Mouse (Mus musculus) bone marrow, adult 2 months (tissue): ENCODE data around the gene Nlrp1a. TPM values are rescaled to one million over a fixed set of nuclear protein-coding genes. Genes with fewer than 3 reads are reported as not detected.

Experiments used
- H3K27ac ChIP-seq: fragments of 200-500 bp; 2 replicates; pipeline ENCODE4 v1.5.1; 2012; ENCODE audit warnings: low read depth, mild to moderate bottlenecking, control low read depth, inconsistent platforms, low read length; ENCODE audit not compliant: control insufficient read depth, poor library complexity, insufficient read depth
- H3K4me1 ChIP-seq: fragments of 200-500 bp; 2 replicates; pipeline ENCODE4 v1.6.1; 2011; ENCODE audit warnings: low read length; ENCODE audit not compliant: control insufficient read depth, insufficient read depth
- H3K4me3 ChIP-seq: fragments of 200-500 bp; replicated peaks from 2 replicates; pipeline ENCODE3; 2011; ENCODE audit warnings: mild to moderate bottlenecking, low read depth, low read length, control low read depth; ENCODE audit not compliant: control insufficient read depth
- CTCF ChIP-seq: fragments of 200-500 bp; IDR thresholded peaks from 2 replicates; pipeline ENCODE4 v1.5.1; 2011; ENCODE audit warnings: low read length, control low read depth; ENCODE audit not compliant: control insufficient read depth, insufficient read depth
- POLR2A ChIP-seq: fragments of 200-500 bp; IDR thresholded peaks from 2 replicates; pipeline ENCODE4 v1.6.1; 2011; ENCODE audit warnings: low read depth, mild to moderate bottlenecking, control low read depth, low read length, borderline replicate concordance; ENCODE audit not compliant: control insufficient read depth
- WGBS: fragments of 180-500 bp; shearing (Covaris S2); methylation state at CpG from one replicate; pipeline ENCODE4 v1.1.7; 2018; 5-methylcytosine and 5-hydroxymethylcytosine counted together
- polyA plus RNA-seq: library from polyadenylated mRNA; stranded (reverse); fragments of >200 nt; gene quantifications from 2 replicates; pipeline ENCODE4 v1.2.4, GENCODE M21; 2011; ENCODE audit warnings: low replicate concordance; ENCODE audit not compliant: missing spikeins, insufficient read depth, insufficient read length

The Nlrp1a gene
- 0.41 and 1.1 TPM in 2 replicates for polyA plus RNA-seq

GRCm38 (mm10) chr11:71144661-71145060 lies at the start of gene Nlrp1a:
Gene Nlrp1a, minus strand, starts transcription at chr11:71144704.
- Histone ChIP-seq H3K27ac (peak within 1 kb of the TSS; percentile 87), H3K4me1 (no peaks in the 10 kb centered on the region; the same call in 1 of the 2 replicates), H3K4me3 (peak within 1 kb of the TSS; percentile 32)
- 14% methylated on average over 3 of the region's 3 CpGs for WGBS
- TF ChIP-seq CTCF (no peak), POLR2A (no peak)

- no peaks in the 10 kb centered on the region; the same call in 1 of the 2 replicates for H3K4me1 ChIP-seq
- no peak overlapping the region for H3K4me3 ChIP-seq
- no peak overlapping the region for H3K27ac ChIP-seq
- TF ChIP-seq POLR2A: no peak
- no peak for TF ChIP-seq CTCF
- 74% methylated on average over 1 of the region's 1 CpGs for WGBS
Measured at GRCm38 (mm10) chr11:71169633-71170032, 25.1 kb upstream of the Nlrp1a start.

DNA sequence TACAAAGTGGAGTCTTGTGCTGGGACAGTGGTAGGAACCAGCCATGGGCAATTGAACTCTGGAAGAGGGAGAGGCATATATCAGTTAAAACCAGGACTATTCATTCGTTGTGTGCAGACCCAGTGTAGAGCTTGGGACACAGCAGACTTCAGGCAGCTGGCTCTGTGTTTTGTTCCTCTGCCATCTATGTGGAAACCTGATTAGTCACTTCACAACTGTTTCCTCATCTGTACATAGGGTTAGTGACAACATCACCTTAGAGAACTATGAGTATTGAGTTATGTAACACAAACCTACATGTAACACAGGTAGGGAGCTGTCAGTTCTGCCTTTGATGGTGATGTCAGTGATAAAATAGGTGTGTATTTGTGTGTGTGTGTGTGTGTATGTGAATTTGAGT lies 19.6 kb upstream of the Nlrp1a start:
- TF ChIP-seq CTCF: no peak
- TF ChIP-seq POLR2A: no peak
- peak overlapping the region; percentile 78; the same call in 1 of the 2 replicates for H3K27ac ChIP-seq
- H3K4me1 ChIP-seq: peaks cover 2% of the 10 kb centered on the region
- WGBS: 25% methylated on average over 1 of the region's 1 CpGs
- H3K4me3 ChIP-seq: no peak overlapping the region

GRCm38 (mm10) chr11:71159439-71160136 lies 15.1 kb upstream of the Nlrp1a start:
- no peak for TF ChIP-seq POLR2A
- TF ChIP-seq CTCF: no peak
- H3K27ac ChIP-seq: no peak overlapping the region
- 15% methylated on average over 3 of the region's 3 CpGs for WGBS
- H3K4me3 ChIP-seq: no peak overlapping the region
- peaks cover 2% of the 10 kb centered on the region for H3K4me1 ChIP-seq

- no peak overlapping the region for H3K4me3 ChIP-seq
- no peaks in the 10 kb centered on the region for H3K4me1 ChIP-seq
- WGBS: 75% methylated on average over 1 of the region's 1 CpGs
- H3K27ac ChIP-seq: no peak overlapping the region
- TF ChIP-seq POLR2A: no peak
- TF ChIP-seq CTCF: no peak
Measured at GRCm38 (mm10) chr11:71155272-71155671, 10.8 kb upstream of the Nlrp1a start.

DNA sequence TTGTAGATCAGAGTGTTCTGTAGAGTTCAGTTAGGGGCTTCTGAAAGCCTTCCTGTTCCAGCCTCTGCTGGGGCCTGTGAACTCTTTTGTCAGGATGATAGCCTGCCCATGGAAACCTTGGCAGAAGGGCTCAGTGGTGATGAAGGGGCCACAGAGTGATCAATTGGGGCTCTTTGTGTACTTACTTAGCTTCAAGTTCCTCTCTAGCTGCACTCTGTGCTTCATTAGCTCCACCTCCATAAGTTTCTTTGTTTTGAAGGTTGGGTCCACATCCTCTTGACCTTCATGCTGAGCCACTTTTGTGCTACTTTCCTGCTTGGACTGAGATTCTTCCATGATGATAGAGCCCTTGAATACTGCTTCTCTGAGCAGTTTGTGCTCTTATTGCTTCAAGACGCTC lies 2.5 kb downstream of the Nlrp1a start:
- H3K4me3 ChIP-seq: no peak overlapping the region
- WGBS: 78% methylated on average over 1 of the region's 1 CpGs
- no peak overlapping the region for H3K27ac ChIP-seq
- TF ChIP-seq POLR2A (no peak), CTCF (no peak)
- H3K4me1 ChIP-seq: no peaks in the 10 kb centered on the region; the same call in 1 of the 2 replicates

DNA sequence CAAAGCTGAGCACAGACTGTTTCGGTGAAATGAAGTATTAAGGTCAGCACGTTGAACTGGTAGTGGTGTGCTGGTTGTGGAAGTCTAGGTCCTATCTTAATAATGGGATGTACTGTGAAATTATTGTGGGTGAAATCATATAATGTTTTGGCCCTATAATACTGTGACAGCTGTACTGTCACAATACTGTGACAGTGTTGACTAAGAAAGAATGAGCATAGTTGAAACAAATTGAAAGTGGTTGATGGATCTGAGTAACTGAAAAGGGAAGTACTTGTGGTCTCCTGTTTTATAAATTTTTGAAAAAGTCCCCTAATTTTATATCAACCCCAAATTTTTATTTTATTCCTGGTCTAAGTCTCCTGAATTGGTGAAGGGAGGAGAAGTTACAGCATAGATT lies 37.4 kb downstream of the Nlrp1a start:
- H3K4me3 ChIP-seq: no peak overlapping the region
- TF ChIP-seq CTCF: no peak
- TF ChIP-seq POLR2A: no peak
- H3K4me1 ChIP-seq: no peaks in the 10 kb centered on the region; the same call in 1 of the 2 replicates
- 66% methylated on average over 2 of the region's 2 CpGs for WGBS
- no peak overlapping the region for H3K27ac ChIP-seq

- Histone ChIP-seq H3K4me1 (no peaks in the 10 kb centered on the region; the same call in 1 of the 2 replicates), H3K27ac (no peak overlapping the region), H3K4me3 (no peak overlapping the region)
- no peak for TF ChIP-seq CTCF
- TF ChIP-seq POLR2A: no peak
Measured at GRCm38 (mm10) chr11:71106261-71107021, 38.1 kb downstream of the Nlrp1a start.
